Mouse (Mus musculus): ENCODE measurements around the gene Lrpprc. TPM values are rescaled to one million over a fixed set of nuclear protein-coding genes. Genes with fewer than 3 reads are reported as not detected.

The Lrpprc gene
- polyA plus RNA-seq, 1 experiment from 2014 or later: 55.9 TPM

DNA sequence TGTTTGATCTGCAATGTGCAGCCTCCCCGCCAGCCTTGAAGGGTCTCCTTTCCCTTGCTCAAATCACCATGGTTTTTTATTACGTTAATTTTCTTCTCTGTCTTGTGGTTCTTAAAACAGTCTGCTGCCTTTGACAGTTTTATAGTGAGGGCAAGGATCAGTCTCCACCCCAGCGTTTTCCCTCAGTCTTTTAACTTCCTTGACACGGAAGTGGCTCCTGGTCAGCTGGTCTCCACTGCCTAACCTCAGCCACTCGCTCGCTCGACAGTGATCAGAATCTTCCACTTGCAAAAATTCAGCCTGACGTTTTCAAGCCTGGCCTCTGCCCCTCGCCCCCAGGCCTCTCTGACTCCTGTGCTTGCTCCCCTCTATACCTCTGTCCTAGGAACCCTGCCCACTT is 124.9 kb downstream of the Lrpprc start:
- ATAC-seq (replicated peaks; ENCODE audit: low FRiP score) (no peak), DNase-seq (ENCODE audit: low spot score) (no peak)
- Histone ChIP-seq H3K4me3 (ENCODE audit: low read depth, low read length) (no peak overlapping the region), H3K9ac (ENCODE audit: low read length) (no peak overlapping the region), H3K36me3 (ENCODE audit: control insufficient read depth, insufficient read depth, low read length) (no peaks in the 10 kb centered on the region), H3K4me1 (replicated peaks; ENCODE audit: control insufficient read depth, insufficient read depth, low read length) (no peaks in the 10 kb centered on the region), H3K9me3 (ENCODE audit: control insufficient read depth, low read length) (no peaks in the 10 kb centered on the region), H3K4me2 (ENCODE audit: low read depth, low read length, severe bottlenecking) (no peak overlapping the region), H3K27ac (ENCODE audit: low read depth, low read length) (no peak overlapping the region), H3K27me3 (ENCODE audit: control insufficient read depth, insufficient read depth, low read length) (no peaks in the 10 kb centered on the region)
- 62% methylated on average over 9 of the region's 9 CpGs for WGBS

DNA sequence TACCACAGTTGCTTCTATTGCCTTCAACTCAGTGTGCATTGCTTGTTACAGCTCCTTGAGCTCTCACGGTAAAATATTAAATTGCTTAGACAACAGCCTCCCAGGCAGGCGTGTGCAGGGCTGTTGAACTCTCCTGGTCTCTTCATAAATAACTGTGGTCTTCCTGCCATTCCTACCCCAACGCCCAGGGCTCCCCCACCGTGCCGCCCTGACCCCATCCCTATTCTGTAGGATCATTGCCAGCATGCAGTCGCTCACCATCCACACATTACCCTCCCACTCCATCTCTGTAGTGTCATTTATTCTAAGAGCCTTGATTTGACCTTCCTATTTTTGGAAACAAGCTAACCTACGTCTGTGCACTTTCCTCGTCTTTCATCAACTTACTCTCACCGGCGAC is 125.5 kb downstream of the Lrpprc start:
- WGBS: 68% methylated on average over 10 of the region's 10 CpGs
- Histone ChIP-seq H3K4me2 (ENCODE audit: low read depth, low read length, severe bottlenecking) (no peak overlapping the region), H3K9ac (ENCODE audit: low read length) (no peak overlapping the region), H3K4me3 (ENCODE audit: low read depth, low read length) (no peak overlapping the region), H3K27ac (ENCODE audit: low read depth, low read length) (no peak overlapping the region), H3K36me3 (ENCODE audit: control insufficient read depth, insufficient read depth, low read length) (no peaks in the 10 kb centered on the region), H3K27me3 (ENCODE audit: control insufficient read depth, insufficient read depth, low read length) (no peaks in the 10 kb centered on the region), H3K4me1 (replicated peaks; ENCODE audit: control insufficient read depth, insufficient read depth, low read length) (no peaks in the 10 kb centered on the region), H3K9me3 (ENCODE audit: control insufficient read depth, low read length) (no peaks in the 10 kb centered on the region)
- no peak for DNase-seq (ENCODE audit: low spot score)
- no peak for ATAC-seq (replicated peaks; ENCODE audit: low FRiP score)

DNA sequence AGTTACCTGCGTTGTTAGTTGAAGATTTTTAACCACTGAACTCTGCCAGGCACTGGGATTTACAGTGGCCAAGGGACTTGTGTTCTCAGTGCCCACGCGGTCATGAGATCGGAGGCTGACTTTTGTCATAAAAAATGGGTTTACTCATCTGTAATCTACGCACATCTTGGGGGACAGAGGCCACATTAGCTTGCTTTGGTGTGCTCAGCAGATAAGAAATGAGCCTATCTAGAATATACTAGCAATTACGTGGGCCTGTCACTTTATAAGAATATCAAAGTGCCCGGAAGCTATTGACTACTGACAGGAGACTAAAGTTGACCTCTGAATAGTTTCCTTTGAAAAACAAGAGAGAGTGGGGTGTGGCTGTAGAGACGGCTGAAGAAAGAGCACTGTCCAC is 131.6 kb downstream of the Lrpprc start:
- DNase-seq (ENCODE audit: low spot score) (no peak), ATAC-seq (replicated peaks; ENCODE audit: low FRiP score) (no peak)
- Histone ChIP-seq H3K9me3 (ENCODE audit: control insufficient read depth, low read length) (no peaks in the 10 kb centered on the region), H3K9ac (ENCODE audit: low read length) (no peak overlapping the region), H3K27ac (ENCODE audit: low read depth, low read length) (no peak overlapping the region), H3K4me2 (ENCODE audit: low read depth, low read length, severe bottlenecking) (no peak overlapping the region), H3K4me1 (replicated peaks; ENCODE audit: control insufficient read depth, insufficient read depth, low read length) (no peaks in the 10 kb centered on the region; the same call in 1 of the 2 replicates), H3K36me3 (ENCODE audit: control insufficient read depth, insufficient read depth, low read length) (no peaks in the 10 kb centered on the region), H3K27me3 (ENCODE audit: control insufficient read depth, insufficient read depth, low read length) (no peaks in the 10 kb centered on the region), H3K4me3 (ENCODE audit: low read depth, low read length) (no peak overlapping the region)
- WGBS: 80% methylated on average over 8 of the region's 8 CpGs

DNA sequence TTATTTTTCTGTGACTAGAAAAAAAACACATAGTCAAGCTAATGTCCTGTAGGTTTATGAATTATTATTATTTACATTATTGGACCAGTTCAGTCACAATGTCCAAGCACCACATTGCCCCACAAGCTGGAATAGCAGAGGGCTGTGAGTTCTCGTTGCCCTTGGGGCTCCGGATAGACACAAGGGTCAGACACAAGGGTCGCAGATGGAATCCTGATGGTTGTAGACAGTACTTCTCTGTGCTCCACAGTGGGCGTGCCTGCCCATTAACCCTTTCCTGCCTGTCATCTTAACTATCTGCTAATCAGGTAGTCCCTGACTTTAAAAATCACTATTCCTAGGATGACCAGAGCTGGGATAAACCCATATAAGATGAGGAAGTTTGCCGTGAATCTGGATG is 132.4 kb downstream of the Lrpprc start:
- Histone ChIP-seq H3K9ac (ENCODE audit: low read length) (no peak overlapping the region), H3K4me2 (ENCODE audit: low read depth, low read length, severe bottlenecking) (no peak overlapping the region), H3K4me3 (ENCODE audit: low read depth, low read length) (no peak overlapping the region), H3K4me1 (replicated peaks; ENCODE audit: control insufficient read depth, insufficient read depth, low read length) (no peaks in the 10 kb centered on the region; the same call in 1 of the 2 replicates), H3K27me3 (ENCODE audit: control insufficient read depth, insufficient read depth, low read length) (no peaks in the 10 kb centered on the region), H3K27ac (ENCODE audit: low read depth, low read length) (no peak overlapping the region), H3K9me3 (ENCODE audit: control insufficient read depth, low read length) (no peaks in the 10 kb centered on the region), H3K36me3 (ENCODE audit: control insufficient read depth, insufficient read depth, low read length) (no peaks in the 10 kb centered on the region)
- 54% methylated on average over 5 of the region's 5 CpGs for WGBS
- ATAC-seq (replicated peaks; ENCODE audit: low FRiP score) (no peak), DNase-seq (ENCODE audit: low spot score) (no peak)

DNA sequence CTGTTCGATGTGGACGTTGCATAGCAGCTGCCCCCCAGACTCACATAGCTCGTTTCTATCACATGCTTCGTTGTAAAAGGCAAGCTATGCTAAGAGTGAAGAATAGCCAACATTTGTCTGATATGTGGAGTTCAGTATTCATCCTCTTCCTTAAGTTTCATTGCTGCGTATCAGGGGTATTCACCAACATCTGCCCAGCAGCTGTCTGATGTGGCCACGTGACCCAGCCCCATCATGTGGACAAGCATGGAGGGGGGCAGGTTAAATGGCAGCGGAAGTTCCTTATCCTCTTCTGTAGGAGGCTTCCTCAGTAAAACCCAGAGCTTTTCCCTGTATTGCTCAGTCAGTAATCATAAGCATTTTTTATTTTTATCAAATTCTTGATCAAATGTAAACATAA is 132.8 kb downstream of the Lrpprc start:
- H3K9me3 ChIP-seq (ENCODE audit: control insufficient read depth, low read length): no peaks in the 10 kb centered on the region
- no peak overlapping the region for H3K4me3 ChIP-seq (ENCODE audit: low read depth, low read length)
- no peak overlapping the region for H3K4me2 ChIP-seq (ENCODE audit: low read depth, low read length, severe bottlenecking)
- H3K9ac ChIP-seq (ENCODE audit: low read length): no peak overlapping the region
- WGBS: 76% methylated on average over 7 of the region's 7 CpGs
- H3K27me3 ChIP-seq (ENCODE audit: control insufficient read depth, insufficient read depth, low read length): no peaks in the 10 kb centered on the region
- ATAC-seq (replicated peaks; ENCODE audit: low FRiP score): no peak
- no peak overlapping the region for H3K27ac ChIP-seq (ENCODE audit: low read depth, low read length)
- no peaks in the 10 kb centered on the region for H3K36me3 ChIP-seq (ENCODE audit: control insufficient read depth, insufficient read depth, low read length)
- no peak for DNase-seq (ENCODE audit: low spot score)
- H3K4me1 ChIP-seq (replicated peaks; ENCODE audit: control insufficient read depth, insufficient read depth, low read length): no peaks in the 10 kb centered on the region; the same call in 1 of the 2 replicates

DNA sequence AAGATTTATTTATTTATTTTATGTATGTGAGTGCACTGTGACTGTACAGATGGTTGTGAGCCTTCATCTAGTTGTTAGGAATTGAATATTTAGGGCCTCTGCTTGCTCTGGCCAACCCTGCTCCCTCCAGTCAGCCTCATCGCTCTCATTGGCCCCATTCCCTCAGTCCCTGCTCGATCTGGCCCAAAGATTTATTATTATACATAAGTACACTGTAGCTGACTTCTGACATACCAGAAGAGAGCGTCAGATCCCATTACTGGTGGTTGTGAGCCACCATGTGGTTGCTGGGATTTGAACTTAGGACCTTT is 133.2 kb downstream of the Lrpprc start:
- no peaks in the 10 kb centered on the region; the same call in 1 of the 2 replicates for H3K4me1 ChIP-seq (replicated peaks; ENCODE audit: control insufficient read depth, insufficient read depth, low read length)
- DNase-seq (ENCODE audit: low spot score) (no peak), ATAC-seq (replicated peaks; ENCODE audit: low FRiP score) (no peak)
- H3K27me3 ChIP-seq (ENCODE audit: control insufficient read depth, insufficient read depth, low read length): no peaks in the 10 kb centered on the region
- H3K36me3 ChIP-seq (ENCODE audit: control insufficient read depth, insufficient read depth, low read length): no peaks in the 10 kb centered on the region
- H3K4me2 ChIP-seq (ENCODE audit: low read depth, low read length, severe bottlenecking): no peak overlapping the region
- 96% methylated on average over 3 of the region's 3 CpGs for WGBS
- H3K4me3 ChIP-seq (ENCODE audit: low read depth, low read length): no peak overlapping the region
- no peak overlapping the region for H3K9ac ChIP-seq (ENCODE audit: low read length)
- H3K9me3 ChIP-seq (ENCODE audit: control insufficient read depth, low read length): no peaks in the 10 kb centered on the region
- no peak overlapping the region for H3K27ac ChIP-seq (ENCODE audit: low read depth, low read length)

DNA sequence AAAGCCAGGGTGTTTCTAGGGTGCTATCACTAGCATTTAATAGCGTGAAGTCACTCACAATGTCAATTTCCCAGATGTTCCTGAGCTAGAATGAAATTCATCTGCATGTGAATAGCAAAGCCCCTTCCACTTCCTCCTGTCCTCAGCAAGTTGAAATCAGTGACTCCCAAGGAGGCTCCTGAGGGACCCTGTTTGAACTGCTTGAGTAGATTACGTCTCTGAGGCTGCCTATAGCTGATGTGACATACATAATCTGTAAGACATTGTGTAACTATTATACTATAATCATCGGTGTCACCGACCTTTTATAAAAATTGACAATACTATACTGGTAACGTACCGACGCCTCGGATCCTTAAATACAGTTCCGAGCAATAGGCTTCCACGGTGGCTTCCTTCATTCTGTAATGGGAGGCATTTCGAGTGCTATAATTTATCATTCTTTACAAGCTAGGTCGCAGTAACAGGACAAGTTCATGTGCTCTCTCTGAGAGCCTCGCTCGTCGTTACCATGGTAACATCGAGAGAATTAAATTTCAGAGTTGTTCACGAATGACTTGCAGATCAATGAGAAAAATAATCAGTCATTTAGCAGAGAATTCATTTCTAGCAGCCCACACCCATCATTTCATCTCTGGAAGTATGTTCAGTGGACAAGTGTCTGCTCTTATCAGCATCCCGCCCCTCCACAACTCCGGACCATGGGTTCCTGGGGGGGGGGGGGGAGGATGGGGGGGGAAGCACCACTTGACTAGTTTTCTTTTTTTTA is 133.8 kb downstream of the Lrpprc start:
- no peak overlapping the region for H3K4me3 ChIP-seq (ENCODE audit: low read depth, low read length)
- H3K4me1 ChIP-seq (replicated peaks; ENCODE audit: control insufficient read depth, insufficient read depth, low read length): no peaks in the 10 kb centered on the region; the same call in 1 of the 2 replicates
- WGBS: 81% methylated on average over 19 of the region's 19 CpGs
- H3K27ac ChIP-seq (ENCODE audit: low read depth, low read length): no peak overlapping the region
- no peaks in the 10 kb centered on the region for H3K27me3 ChIP-seq (ENCODE audit: control insufficient read depth, insufficient read depth, low read length)
- no peak for ATAC-seq (replicated peaks; ENCODE audit: low FRiP score)
- H3K36me3 ChIP-seq (ENCODE audit: control insufficient read depth, insufficient read depth, low read length): no peaks in the 10 kb centered on the region
- no peaks in the 10 kb centered on the region for H3K9me3 ChIP-seq (ENCODE audit: control insufficient read depth, low read length)
- DNase-seq (ENCODE audit: low spot score): no peak
- no peak overlapping the region for H3K9ac ChIP-seq (ENCODE audit: low read length)
- H3K4me2 ChIP-seq (ENCODE audit: low read depth, low read length, severe bottlenecking): no peak overlapping the region

DNA sequence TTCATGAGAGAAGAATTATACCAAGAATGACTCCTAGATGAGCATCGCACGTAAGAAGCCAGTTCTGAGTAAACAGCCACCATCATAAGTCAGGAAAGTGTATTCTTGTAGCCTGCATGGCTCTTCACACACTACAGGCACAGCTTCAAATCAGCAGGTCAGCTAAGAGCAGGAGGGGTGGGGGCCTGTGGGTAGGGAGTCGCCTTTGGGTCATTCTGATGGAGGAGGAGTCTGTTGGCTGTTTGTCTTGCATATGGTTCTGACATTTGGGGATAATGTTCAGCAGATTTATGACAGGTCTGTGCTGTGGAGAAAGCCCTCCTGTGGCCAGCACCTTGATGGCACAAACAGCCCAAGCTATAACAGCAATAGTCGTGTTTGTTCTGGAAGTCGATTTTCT is 134.4 kb downstream of the Lrpprc start:
- DNase-seq (ENCODE audit: low spot score) (no peak), ATAC-seq (replicated peaks; ENCODE audit: low FRiP score) (no peak)
- no peak overlapping the region for H3K9ac ChIP-seq (ENCODE audit: low read length)
- H3K27ac ChIP-seq (ENCODE audit: low read depth, low read length): no peak overlapping the region
- H3K4me1 ChIP-seq (replicated peaks; ENCODE audit: control insufficient read depth, insufficient read depth, low read length): no peaks in the 10 kb centered on the region; the same call in 1 of the 2 replicates
- no peaks in the 10 kb centered on the region for H3K27me3 ChIP-seq (ENCODE audit: control insufficient read depth, insufficient read depth, low read length)
- no peak overlapping the region for H3K4me3 ChIP-seq (ENCODE audit: low read depth, low read length)
- no peaks in the 10 kb centered on the region for H3K36me3 ChIP-seq (ENCODE audit: control insufficient read depth, insufficient read depth, low read length)
- no peak overlapping the region for H3K4me2 ChIP-seq (ENCODE audit: low read depth, low read length, severe bottlenecking)
- 83% methylated on average over 5 of the region's 5 CpGs for WGBS
- no peaks in the 10 kb centered on the region for H3K9me3 ChIP-seq (ENCODE audit: control insufficient read depth, low read length)
